Mouse (Mus musculus) stomach, postnatal 0 days (tissue): Measurements from ENCODE around the gene Gm7694.

Experiments used
- CTCF ChIP-seq: IDR thresholded peaks from 2 replicates; pipeline ENCODE4 v1.5.1; 2016; ENCODE audit warnings: antibody characterized with exemption, low read depth, mild to moderate bottlenecking, moderate library complexity
- EP300 ChIP-seq: optimal IDR thresholded peaks from 2 replicates; pipeline ENCODE3; 2016; ENCODE audit warnings: antibody characterized with exemption

- TF ChIP-seq CTCF (no peak), EP300 (no peak)
Observed at GRCm38 (mm10) chr1:170305002-170305401, 1.1 kb downstream of the Gm7694 start.
